Mouse (Mus musculus) embryonic facial prominence, embryonic 12.5 days (tissue): ENCODE measurements around the gene Kif13a. TPM values are rescaled to one million over a fixed set of nuclear protein-coding genes. Genes with fewer than 3 reads are reported as not detected.

ENCODE experiments used
- ATAC-seq: fragments of 200-750 bp; cut with Nextera tagmentation; 2 replicates; pipeline ENCODE4 v1.8.0; 2017; ENCODE audit not compliant: insufficient number of reproducible peaks, insufficient read depth, low FRiP score, low TSS enrichment
- H3K27ac ChIP-seq: fragments of 300-500 bp; sonication (generic); 2 replicates; pipeline ENCODE4 v1.5.1; 2016; ENCODE audit warnings: mild to moderate bottlenecking
- H3K27me3 ChIP-seq: fragments of 300-500 bp; sonication (generic); 2 replicates; pipeline ENCODE4 v1.6.1; 2016; ENCODE audit warnings: mild to moderate bottlenecking, moderate library complexity
- H3K36me3 ChIP-seq: fragments of 300-500 bp; sonication (generic); 2 replicates; pipeline ENCODE4 v1.6.1; 2016; ENCODE audit warnings: mild to moderate bottlenecking
- H3K4me1 ChIP-seq: fragments of 300-500 bp; sonication (generic); 2 replicates; pipeline ENCODE4 v1.6.1; 2016
- H3K4me2 ChIP-seq: fragments of 300-500 bp; sonication (generic); replicated peaks from 2 replicates; pipeline ENCODE4 v1.6.1; 2016; ENCODE audit warnings: mild to moderate bottlenecking, moderate library complexity
- H3K4me3 ChIP-seq: fragments of 300-500 bp; sonication (generic); 2 replicates; pipeline ENCODE4 v1.5.1; 2016; ENCODE audit warnings: mild to moderate bottlenecking
- H3K9ac ChIP-seq: fragments of 300-500 bp; sonication (generic); 2 replicates; pipeline ENCODE4 v1.6.1; 2016; ENCODE audit warnings: mild to moderate bottlenecking, moderate library complexity
- H3K9me3 ChIP-seq: fragments of 300-500 bp; sonication (generic); 2 replicates; pipeline ENCODE4 v1.6.1; 2016; ENCODE audit warnings: mild to moderate bottlenecking, moderate library complexity
- WGBS: fragments of 180-500 bp; shearing (Covaris S2); methylation state at CpG from one replicate; pipeline ENCODE4 v1.1.7; 2016; 5-methylcytosine and 5-hydroxymethylcytosine counted together
- polyA plus RNA-seq: library from polyadenylated mRNA; unstranded; fragments of >200 nt; fragmentation: Nextera tagmentation; extraction: Ambion mirVana; gene quantifications from 2 replicates; pipeline ENCODE4 v1.2.1, GENCODE M21; 2016

Kif13a gene
- polyA plus RNA-seq, 1 experiment from 2014 or later, result 22.9 TPM

- H3K27me3 ChIP-seq, result no peaks in the 10 kb centered on the region
- WGBS, result 75% methylated on average over 4 of the region's 4 CpGs
- no peak for ATAC-seq
These were observed 192.2 kb downstream of the Kif13a start for GRCm38 (mm10) chr13:46737482-46737881.

GRCm38 (mm10) chr13:46736479-46736865 is 193.2 kb downstream of the Kif13a start:
- Histone ChIP-seq H3K9me3 (no peaks in the 10 kb centered on the region), H3K4me2 (peak overlapping the region; percentile 90), H3K27ac (peak overlapping the region; percentile 57; the same call in 1 of the 2 replicates), H3K4me1 (0 out of 2 replicates have a peak, but pooled peaks cover 2% of the 10 kb centered on the region), H3K27me3 (no peaks in the 10 kb centered on the region), H3K4me3 (peak overlapping the region; percentile 44), H3K9ac (peak overlapping the region; percentile 56), H3K36me3 (no peaks in the 10 kb centered on the region)
- 4% methylated on average over 12 of the region's 12 CpGs for WGBS
- ATAC-seq, result no peak

More at GRCm38 (mm10) chr13:46737482-46737881, 192.2 kb downstream of the Kif13a start:
- H3K9ac ChIP-seq, result no peak overlapping the region
- no peaks in the 10 kb centered on the region for H3K36me3 ChIP-seq
- no peaks in the 10 kb centered on the region for H3K9me3 ChIP-seq
- H3K27ac ChIP-seq, result no peak overlapping the region
- 0 out of 2 replicates have a peak, but pooled peaks cover 2% of the 10 kb centered on the region for H3K4me1 ChIP-seq
- no peak overlapping the region for H3K4me3 ChIP-seq
- H3K4me2 ChIP-seq, result no peak overlapping the region

GRCm38 (mm10) chr13:46735808-46736478 is 193.7 kb downstream of the Kif13a start:
- peak; percentile 35; the same call in 1 of the 2 replicates for ATAC-seq
- 0 out of 2 replicates have a peak, but pooled peaks cover 2% of the 10 kb centered on the region for H3K4me1 ChIP-seq
- H3K36me3 ChIP-seq, result no peaks in the 10 kb centered on the region
- no peaks in the 10 kb centered on the region for H3K9me3 ChIP-seq
- H3K9ac ChIP-seq, result peak overlapping the region; percentile 56
- H3K4me3 ChIP-seq, result peak overlapping the region; percentile 44
- peak overlapping the region; percentile 90 for H3K4me2 ChIP-seq
- WGBS, result under 1% methylated on average over 20 of the region's 20 CpGs
- peak overlapping the region; percentile 57; the same call in 1 of the 2 replicates for H3K27ac ChIP-seq
- no peaks in the 10 kb centered on the region for H3K27me3 ChIP-seq

GRCm38 (mm10) chr13:46735219-46735807 is 194.4 kb downstream of the Kif13a start:
- Histone ChIP-seq H3K36me3 (no peaks in the 10 kb centered on the region), H3K4me1 (0 out of 2 replicates have a peak, but pooled peaks cover 2% of the 10 kb centered on the region), H3K27ac (0 out of 2 replicates have a peak overlapping the region, but pooled peaks have one; percentile 57), H3K9me3 (no peaks in the 10 kb centered on the region), H3K9ac (peak overlapping the region; percentile 56; the same call in 1 of the 2 replicates), H3K27me3 (no peaks in the 10 kb centered on the region), H3K4me2 (peak overlapping the region; percentile 90), H3K4me3 (peak overlapping the region; percentile 44)
- 46% methylated on average over 11 of the region's 11 CpGs for WGBS
- ATAC-seq, result no peak

GRCm38 (mm10) chr13:46729998-46730397 is 199.7 kb downstream of the Kif13a start:
- H3K36me3 ChIP-seq, result no peaks in the 10 kb centered on the region
- no peak overlapping the region for H3K27ac ChIP-seq
- H3K4me3 ChIP-seq, result no peak overlapping the region
- WGBS, result 78% methylated on average over 2 of the region's 2 CpGs
- peaks cover 7% of the 10 kb centered on the region; the same call in 1 of the 2 replicates for H3K4me1 ChIP-seq
- H3K4me2 ChIP-seq, result no peak overlapping the region
- no peak overlapping the region for H3K9ac ChIP-seq
- ATAC-seq, result no peak
- H3K27me3 ChIP-seq, result no peaks in the 10 kb centered on the region
- H3K9me3 ChIP-seq, result no peaks in the 10 kb centered on the region

- H3K9ac ChIP-seq, result peak overlapping the region; percentile 42; the same call in 1 of the 2 replicates
- H3K36me3 ChIP-seq, result no peaks in the 10 kb centered on the region
- peak overlapping the region; percentile 100 for H3K4me3 ChIP-seq
- ATAC-seq, result no peak
- peak overlapping the region; percentile 98; the same call in 1 of the 2 replicates for H3K27ac ChIP-seq
- no peaks in the 10 kb centered on the region for H3K27me3 ChIP-seq
- 36% methylated on average over 5 of the region's 5 CpGs for WGBS
- peaks cover 12% of the 10 kb centered on the region for H3K4me1 ChIP-seq
- peak overlapping the region; percentile 74 for H3K4me2 ChIP-seq
- no peaks in the 10 kb centered on the region for H3K9me3 ChIP-seq
These were observed 201.3 kb downstream of the Kif13a start for GRCm38 (mm10) chr13:46728411-46728810.

- Histone ChIP-seq H3K4me3 (peak within 1 kb of the TSS; percentile 100), H3K4me2 (peak within 1 kb of the TSS; percentile 74), H3K27me3 (no peaks in the 10 kb centered on the region), H3K36me3 (no peaks in the 10 kb centered on the region), H3K27ac (peak within 1 kb of the TSS; percentile 98), H3K9ac (peak within 1 kb of the TSS; percentile 98), H3K9me3 (no peaks in the 10 kb centered on the region), H3K4me1 (peaks cover 12% of the 10 kb centered on the region)
- whole genome bisulfite sequencing, result under 1% methylated on average over 51 of the region's 51 CpGs
- peak; percentile 90 for ATAC-seq
These were observed 201.8 kb downstream of the Kif13a start, which contains the start of gene Nup153 for GRCm38 (mm10) chr13:46727837-46728268. Nup153 (minus strand) TSS chr13:46727940.

GRCm38 (mm10) chr13:46727038-46727836 is 202.4 kb downstream of the Kif13a start:
- H3K4me3 ChIP-seq, result peak overlapping the region; percentile 100
- peaks cover 12% of the 10 kb centered on the region for H3K4me1 ChIP-seq
- H3K4me2 ChIP-seq, result peak overlapping the region; percentile 74
- ATAC-seq, result peak; percentile 85
- no peaks in the 10 kb centered on the region for H3K9me3 ChIP-seq
- 1% methylated on average over 65 of the region's 85 CpGs for WGBS
- H3K27me3 ChIP-seq, result no peaks in the 10 kb centered on the region
- H3K27ac ChIP-seq, result peak overlapping the region; percentile 98
- no peaks in the 10 kb centered on the region for H3K36me3 ChIP-seq
- peak overlapping the region; percentile 98 for H3K9ac ChIP-seq

GRCm38 (mm10) chr13:46726288-46727037 is 203.2 kb downstream of the Kif13a start:
- H3K9ac ChIP-seq, result peak overlapping the region; percentile 98
- H3K36me3 ChIP-seq, result no peaks in the 10 kb centered on the region
- H3K27me3 ChIP-seq, result no peaks in the 10 kb centered on the region
- H3K4me3 ChIP-seq, result peak overlapping the region; percentile 100
- no peak for ATAC-seq
- under 1% methylated on average over 30 of the region's 30 CpGs for WGBS
- H3K4me2 ChIP-seq, result peak overlapping the region; percentile 74
- H3K27ac ChIP-seq, result peak overlapping the region; percentile 98
- no peaks in the 10 kb centered on the region for H3K9me3 ChIP-seq
- H3K4me1 ChIP-seq, result peaks cover 12% of the 10 kb centered on the region

- 29% methylated on average over 2 of the region's 2 CpGs for WGBS
- Histone ChIP-seq H3K27ac (no peak overlapping the region), H3K9ac (no peak overlapping the region), H3K36me3 (no peaks in the 10 kb centered on the region), H3K4me3 (peak overlapping the region; percentile 15; the same call in 1 of the 2 replicates), H3K4me2 (peak overlapping the region; percentile 74), H3K27me3 (no peaks in the 10 kb centered on the region), H3K9me3 (no peaks in the 10 kb centered on the region), H3K4me1 (peaks cover 12% of the 10 kb centered on the region)
- ATAC-seq, result no peak
These were observed 204.4 kb downstream of the Kif13a start for GRCm38 (mm10) chr13:46725227-46725626.

GRCm38 (mm10) chr13:46724371-46724770 is 205.3 kb downstream of the Kif13a start:
- no peak for ATAC-seq
- H3K4me2 ChIP-seq, result no peak overlapping the region; the same call in 1 of the 2 replicates
- H3K9me3 ChIP-seq, result no peaks in the 10 kb centered on the region
- no peaks in the 10 kb centered on the region for H3K27me3 ChIP-seq
- peaks cover 12% of the 10 kb centered on the region for H3K4me1 ChIP-seq
- no peak overlapping the region for H3K9ac ChIP-seq
- no peak overlapping the region for H3K4me3 ChIP-seq
- no peaks in the 10 kb centered on the region for H3K36me3 ChIP-seq
- no peak overlapping the region for H3K27ac ChIP-seq
